Mouse (Mus musculus) retina, postnatal 1 day (tissue): ENCODE data around the gene Nphs1.
"Not testable (repeated sequence)": the region's sequence is repeated elsewhere in the genome, so short reads cannot be mapped to it uniquely, and the experiment has no call there.

Source experiments
- DNase-seq: peaks from one replicate; pipeline ENCODE4 v3.0.0-alpha.2; 2012

Nphs1 gene

DNA sequence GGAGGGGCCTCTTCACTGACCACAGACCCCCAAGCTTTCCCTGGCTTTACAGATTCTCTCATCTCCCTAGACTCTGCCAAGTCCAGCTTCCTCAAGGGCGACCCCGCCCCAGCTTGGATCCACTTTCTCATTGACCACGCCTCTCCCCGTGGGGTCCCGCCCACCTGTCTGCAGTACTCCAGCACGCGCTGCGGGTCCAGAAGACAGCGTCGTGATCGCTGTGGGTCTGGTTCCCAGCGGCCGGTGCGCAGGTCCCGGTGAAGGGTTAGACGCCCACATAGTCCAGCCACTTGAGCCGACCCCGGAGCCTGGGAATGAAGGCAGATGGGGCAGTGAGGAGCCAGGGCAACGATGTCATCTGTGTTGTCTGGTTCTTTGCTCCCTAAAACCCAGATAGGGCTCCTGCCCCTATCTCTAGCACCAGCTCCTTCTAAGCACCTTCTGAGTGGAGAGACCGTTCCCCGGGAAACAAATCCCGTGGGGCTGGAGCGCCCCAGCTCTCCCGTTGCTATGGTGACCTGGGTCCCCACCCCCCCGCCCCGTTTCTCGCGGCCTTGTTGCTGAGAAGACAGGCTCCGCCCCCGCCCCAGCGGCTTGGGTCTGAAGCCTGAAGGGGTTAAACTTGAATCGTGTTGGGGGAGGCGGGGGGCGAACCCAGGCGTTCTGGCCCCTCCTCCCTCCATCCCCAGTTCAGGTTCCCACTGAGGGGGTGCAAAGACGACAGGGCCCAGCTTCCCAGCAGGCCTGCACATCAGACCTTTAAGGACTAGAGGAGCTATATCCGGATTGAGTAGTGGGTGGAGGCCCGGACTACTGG lies 13.8 kb upstream of the Nphs1 start:
- DNase-seq, result peak; percentile 83

DNA sequence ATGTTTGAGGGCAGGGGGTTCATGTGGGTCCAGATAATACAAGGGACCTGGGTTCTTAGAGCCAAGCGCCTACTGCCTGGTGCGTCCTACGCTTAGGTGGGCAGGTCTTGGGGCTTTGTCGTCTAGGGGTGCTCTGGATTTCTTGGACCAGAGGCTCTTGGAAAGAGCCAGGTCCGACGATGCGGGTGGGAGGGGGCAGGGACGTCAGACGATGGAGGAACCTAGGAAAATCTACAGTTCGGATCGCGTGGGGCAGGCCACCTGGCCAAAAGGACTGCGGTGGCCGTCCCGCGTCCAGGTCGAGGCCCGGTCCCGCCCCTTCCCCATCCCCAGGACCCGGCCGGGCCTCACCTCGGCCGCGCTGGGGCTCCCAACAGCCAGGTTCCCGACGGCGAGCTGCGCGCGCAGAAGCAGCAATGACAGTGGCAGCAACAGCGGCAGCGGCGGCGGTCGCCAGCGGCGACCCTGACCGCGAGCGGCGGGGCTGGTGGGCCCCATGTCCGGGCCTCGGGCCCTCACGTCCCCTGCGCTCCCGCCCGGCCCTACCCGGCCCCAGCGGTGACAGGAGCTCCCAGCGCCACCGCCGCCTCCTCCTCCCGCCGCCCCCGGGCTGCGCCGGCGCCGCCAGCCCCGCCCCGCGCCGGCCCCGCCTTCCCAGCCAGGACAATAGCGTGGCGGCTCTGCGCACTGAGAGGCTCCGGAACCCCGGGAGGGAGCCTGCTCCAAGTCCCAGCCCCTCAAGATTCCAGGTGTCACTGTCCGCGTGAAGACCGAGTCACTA lies 13.0 kb upstream of the Nphs1 start, which contains the start of gene Aplp1:
Gene Aplp1, minus strand, starts transcription at position 565 of the 781 bp plus-strand sequence.
- DNase-seq, result peak; percentile 79

DNA sequence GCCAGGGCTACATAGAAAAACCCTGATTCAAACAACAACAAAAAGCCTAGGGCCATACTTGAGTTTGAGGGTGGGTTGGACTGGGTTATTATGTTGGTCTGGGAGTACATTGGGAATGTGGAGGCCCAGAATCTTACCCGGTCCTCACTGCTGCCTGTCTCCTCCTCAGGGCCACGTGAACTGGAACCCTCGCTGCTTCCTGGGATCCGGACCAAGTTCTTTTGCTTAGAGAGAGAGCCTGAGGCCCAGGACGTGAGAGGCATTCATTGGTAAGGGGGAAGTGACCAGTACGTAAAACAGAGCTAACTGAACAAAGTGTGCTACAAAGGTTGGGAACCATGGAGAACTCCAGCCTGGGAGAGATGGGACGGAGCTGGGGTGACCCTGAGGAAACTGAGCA lies 7.9 kb upstream of the Nphs1 start:
- no peak for DNase-seq

DNA sequence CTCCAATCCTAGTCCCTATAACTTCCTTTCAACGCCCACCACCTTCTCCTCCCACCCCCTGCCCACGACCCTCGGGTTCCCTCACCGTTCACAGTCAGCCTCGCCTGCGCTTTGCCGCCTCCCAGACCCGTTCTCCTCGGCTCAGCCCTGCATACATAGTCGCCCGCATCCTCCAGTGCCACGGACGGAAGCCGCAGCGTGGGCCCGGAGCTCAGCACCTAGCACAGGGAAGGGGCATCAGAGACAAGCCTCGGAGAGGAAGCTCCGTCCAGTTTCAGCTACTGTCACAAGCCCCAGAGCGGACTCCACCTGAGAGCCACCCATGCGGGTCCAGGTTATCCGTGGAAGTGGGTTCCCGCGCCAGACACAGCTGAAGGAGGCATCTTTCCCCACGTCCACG lies 4.8 kb upstream of the Nphs1 start:
- DNase-seq, result no peak

DNA sequence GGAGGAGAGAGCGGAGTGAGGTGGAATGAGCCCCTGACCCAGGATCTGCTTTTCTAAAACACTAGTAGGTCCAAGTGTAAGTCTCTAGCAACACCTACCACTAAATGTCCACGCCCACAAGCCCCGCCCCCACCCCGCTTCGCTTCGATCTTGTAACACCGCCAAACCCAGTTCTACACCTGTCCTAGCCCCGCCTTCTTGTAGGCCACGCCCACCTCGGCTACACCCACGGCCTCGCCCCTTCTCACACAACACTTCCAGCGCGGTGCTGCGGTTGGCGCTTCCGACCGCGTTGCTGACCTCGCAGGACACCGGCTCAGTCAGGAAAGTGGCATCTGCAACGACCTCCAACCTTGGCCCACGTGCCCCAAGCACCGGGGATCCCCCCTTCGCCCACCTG lies 4.3 kb upstream of the Nphs1 start:
- DNase-seq, result peak; percentile 18

DNA sequence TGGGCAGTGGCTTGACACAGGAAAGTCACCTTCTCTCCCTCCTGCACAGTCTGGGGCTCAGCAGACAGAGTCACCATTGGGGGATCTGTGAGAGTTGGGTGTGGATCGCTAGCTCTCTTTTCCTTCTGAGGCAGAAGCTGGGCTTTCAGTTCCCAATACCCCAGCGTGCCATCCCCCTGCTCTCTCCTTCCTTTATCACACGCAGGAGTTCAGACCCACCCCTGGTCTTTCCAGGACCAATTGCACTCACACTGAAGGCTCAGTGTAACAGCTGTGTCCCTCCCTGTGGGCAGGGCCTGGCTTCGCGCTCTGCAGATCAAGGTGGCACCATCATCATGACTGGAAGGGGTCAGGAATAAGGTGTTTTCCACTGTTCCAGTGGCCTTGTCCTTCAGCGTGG lies 3.9 kb upstream of the Nphs1 start:
- DNase-seq, result no peak

DNA sequence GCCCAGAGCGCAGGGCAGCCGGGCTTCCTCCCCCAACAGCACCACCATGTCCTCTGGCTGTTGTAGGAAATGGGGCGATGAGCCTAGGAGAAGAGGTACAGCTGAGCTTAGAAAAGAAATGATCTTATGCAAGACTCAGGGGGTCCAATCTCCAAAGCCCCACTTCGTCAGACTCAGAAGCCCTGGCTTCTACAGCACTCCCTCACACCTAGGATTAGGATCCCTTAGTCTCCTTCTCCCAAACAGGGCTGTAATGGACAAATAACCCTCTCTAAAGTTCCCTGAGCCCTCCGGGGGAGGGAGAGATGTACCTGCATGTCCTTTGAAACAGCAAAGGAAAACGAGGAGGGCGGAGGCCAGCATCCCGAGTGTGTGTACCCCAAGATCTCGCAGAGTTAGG lies 1.6 kb upstream of the Nphs1 start:
- DNase-seq, result no peak

DNA sequence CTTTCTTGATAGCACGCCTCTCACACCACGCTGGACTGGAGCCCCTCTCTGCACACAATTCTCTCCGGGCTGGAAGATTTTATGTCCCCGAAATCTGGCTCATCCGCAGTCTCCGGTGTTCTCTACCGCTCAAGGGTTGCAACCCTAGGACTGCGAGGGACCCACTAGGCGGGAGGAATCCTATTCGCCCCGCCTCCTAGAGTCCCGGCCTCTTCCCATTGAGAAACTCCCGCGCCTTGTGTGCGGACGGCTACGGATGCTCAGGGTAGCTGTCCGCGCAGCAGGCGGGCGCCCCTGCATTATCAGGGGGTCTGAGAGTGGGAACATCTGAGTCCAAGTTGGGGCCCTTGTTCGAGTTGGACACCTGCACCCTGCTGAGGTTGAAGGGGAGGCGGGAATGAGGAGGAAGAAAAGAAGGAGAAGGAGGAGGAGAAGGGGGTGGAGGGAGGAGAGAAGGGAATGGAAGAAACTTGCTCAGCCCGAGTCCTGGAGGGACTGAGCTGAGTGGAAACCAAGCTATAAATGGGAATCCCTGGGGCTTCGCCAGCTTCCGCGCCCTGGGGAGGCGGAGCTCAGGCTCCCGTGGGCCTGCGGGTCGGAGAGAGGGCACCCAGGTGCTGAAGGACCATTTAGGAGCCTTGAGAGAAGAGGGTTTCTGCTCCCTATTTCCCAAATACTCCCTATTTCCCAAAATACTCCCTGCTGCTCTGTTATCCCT lies 1.0 kb upstream of the Nphs1 start:
- DNase-seq, result peak; percentile 51

DNA sequence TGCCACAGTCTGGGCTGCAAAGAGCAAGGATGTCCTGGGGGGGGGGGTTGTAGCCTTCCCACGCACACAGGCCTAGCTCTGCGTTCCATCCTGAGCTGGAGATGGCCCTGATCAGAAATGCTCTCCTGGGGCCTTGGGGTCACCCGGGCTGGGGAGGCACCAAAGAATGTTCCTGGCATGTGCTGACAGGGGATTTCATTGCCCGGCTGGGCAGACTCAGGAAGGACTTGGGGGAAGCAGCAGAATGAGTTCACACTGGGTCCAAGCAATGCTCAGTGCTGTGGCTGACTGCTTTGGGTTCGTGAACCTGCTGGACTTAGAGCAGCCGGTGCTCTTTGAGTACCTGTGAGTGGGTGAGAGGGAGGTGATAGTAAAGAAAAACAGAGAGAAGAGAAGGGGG lies 1.4 kb downstream of the Nphs1 start:
- no peak for DNase-seq

DNA sequence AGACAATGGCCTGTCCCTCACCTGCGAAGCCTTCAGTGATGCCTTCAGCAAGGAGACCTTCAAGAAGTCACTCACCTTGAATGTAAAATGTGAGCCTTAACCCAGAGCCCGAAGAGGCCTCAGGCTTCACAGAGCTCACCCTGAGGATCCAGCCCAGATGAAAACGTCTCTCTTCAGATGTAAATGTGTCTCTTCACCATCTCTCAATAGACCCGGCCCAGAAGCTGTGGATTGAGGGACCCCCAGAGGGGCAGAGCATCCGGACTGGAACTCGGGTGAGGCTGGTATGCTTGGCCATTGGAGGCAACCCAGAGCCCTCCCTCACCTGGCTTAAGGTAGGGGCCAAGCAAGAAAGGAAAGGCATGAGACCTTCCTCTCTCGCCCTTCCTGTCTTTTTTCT lies 5.5 kb downstream of the Nphs1 start:
- DNase-seq, result no peak

DNA sequence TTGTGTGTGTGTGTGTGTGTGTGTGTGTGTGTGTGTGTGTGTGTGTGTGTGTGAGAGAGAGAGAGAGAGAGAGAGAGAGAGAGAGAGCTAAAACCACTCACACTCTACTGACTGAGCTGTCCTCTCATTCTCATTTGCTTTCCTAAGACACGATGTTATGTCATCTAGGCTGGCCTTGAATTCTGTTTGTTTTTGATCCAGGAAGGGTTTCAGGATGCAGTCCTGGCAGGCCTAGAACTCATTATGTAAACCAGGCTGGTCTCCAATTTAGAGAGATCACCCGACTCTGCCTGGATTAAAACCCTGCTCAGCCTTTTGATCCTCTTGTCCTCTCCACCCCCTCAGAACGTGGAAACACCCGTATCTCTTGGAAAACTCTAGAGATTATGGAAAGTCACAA lies 5.9 kb downstream of the Nphs1 start:
- no peak for DNase-seq

DNA sequence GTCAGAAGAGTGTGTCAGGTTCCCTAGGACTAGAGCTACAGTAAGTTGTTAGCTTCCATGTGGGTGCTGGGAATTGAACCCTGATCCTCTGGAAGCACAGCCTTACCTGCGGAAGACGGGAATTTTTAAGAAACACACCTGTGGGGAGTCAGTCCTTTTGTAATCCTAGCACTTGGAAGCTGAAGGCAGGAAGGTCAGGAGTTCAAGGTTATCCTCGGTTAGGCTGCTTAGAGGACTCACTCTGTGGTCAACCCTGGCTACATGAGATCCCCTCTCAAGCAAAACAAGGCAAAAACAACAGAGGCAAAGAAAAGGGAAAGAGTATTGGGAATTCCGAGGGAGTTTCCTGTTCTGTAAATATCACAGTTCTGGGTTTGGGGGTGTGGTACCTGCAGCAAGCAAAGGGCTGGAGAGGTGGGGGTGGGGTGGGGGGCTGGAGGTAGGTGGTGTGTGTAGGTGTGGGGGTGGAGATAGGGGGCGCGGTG lies 6.7 kb downstream of the Nphs1 start:
- DNase-seq, result no peak

DNA sequence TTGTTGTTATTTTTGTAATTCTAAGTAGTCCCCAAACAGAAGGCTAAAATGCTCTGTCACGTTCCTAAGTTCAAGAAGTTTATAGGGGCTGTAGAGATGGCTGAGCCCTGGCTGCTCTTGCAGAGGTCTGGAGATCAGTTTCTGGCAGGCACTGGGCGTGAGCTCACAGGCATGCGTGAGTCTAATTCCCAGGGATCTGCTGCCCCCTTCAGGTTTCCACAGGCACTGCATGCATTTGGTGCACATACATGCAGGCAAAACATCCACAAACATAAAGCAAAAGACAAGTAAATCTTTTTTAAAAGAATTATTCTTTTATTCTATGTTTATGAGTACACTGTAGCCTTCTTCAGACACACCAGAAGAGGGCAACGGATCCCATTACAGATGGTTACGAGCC lies 14.3 kb downstream of the Nphs1 start:
- DNase-seq, result peak; percentile 60

DNA sequence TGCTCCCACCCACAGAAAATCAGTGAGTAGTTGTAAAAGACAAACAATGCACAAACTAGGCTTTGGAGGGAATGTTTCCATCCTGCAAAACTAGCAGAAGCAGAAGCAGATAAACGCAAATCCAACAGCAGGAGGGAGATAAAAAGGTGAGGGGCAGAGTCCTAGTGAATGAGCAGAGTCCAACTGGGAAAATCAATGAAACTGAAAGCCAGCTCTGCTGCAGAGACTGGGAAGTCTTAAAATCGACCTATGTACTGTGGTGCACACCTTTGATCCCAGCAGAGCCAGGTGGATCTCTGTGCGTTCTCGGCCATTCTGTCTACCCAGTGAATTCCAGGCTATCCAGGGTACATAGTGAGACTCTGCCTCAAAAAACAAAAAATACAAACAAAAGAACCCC lies 16.9 kb downstream of the Nphs1 start:
- DNase-seq, result no peak

DNA sequence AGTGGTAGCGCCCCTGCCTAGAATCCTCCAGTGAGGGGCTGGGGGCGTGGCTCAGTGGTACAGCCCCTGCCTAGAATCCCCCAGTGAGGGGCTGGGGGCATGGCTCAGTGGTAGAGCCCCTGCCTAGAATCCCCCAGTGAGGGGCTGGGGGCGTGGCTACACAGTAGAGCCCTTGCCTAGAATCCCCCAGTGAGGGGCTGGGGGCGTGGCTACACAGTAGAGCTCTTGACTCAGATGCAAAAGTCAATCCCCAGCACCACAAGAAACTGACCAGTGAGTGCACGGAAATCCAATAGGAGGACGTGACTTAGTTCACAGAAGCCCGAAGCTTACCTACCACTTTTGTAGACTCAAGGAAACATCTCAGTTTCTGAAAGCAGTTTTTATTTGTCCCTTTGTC lies 18.0 kb downstream of the Nphs1 start:
- not testable (repeated sequence) for DNase-seq

DNA sequence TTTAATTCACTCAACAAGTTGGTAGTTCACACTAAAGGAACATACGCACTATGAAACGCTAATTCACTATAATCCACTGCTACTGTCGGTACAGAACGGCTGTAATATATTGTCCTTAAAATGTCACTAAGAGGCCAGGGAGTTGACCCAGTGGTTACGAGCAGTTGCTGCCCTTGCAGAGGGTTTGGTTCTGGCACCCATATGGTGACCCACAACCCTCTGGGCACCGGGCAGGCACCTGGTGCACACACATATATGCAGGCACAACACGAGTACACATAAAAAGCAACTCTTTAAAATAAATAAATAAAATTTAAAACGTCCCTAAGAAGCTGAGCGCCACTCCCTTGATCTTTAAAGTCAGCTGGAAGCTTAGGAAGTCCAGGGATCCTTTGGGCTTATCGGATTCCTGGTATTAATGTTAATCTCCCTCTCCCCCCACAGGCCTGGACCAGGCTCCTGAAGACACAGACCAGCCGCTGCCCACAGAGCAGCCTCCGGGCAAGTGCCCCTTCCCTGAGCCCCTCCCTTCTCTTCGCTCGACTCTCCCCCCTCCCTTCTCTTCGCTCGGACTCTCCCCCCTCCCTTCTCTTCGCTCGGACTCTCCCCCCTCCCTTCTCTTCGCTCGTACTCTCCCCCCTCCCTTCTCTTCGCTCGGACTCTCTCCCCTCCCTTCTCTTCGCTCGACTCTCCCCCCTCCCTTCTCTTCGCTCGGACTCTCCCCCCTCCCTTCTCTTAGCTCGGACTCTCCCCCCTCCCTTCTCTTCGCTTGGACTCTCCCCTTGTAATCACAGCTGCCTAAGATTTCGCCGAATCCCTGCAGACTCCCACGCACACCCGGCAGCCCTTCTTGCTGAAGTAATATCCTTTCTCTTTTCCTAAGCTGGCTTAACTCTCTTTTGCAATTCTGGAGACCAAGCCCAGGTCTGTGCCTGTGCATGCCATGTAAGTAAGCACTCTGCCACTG lies 19.6 kb downstream of the Nphs1 start:
- DNase-seq, result peak; percentile 88

DNA sequence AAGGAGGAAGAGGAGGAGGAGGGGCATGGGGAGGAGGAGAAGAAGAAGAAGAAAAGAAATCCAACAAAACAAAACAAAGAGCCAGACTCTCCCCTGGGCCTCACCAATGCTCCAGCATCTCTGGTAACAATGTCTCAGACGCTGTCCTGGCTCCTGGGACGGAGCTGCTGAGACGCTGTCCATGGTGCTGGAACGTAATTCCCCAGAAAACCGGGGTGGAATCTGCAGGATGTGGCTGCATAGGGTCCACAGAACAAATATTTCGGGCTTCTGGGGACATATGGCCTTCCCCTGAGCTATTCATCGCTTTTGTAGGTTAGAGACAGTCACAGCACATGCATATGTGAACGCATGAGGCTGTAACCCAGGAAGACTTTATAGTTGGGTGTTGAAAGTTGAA lies 26.1 kb downstream of the Nphs1 start:
- DNase-seq, result peak; percentile 46

DNA sequence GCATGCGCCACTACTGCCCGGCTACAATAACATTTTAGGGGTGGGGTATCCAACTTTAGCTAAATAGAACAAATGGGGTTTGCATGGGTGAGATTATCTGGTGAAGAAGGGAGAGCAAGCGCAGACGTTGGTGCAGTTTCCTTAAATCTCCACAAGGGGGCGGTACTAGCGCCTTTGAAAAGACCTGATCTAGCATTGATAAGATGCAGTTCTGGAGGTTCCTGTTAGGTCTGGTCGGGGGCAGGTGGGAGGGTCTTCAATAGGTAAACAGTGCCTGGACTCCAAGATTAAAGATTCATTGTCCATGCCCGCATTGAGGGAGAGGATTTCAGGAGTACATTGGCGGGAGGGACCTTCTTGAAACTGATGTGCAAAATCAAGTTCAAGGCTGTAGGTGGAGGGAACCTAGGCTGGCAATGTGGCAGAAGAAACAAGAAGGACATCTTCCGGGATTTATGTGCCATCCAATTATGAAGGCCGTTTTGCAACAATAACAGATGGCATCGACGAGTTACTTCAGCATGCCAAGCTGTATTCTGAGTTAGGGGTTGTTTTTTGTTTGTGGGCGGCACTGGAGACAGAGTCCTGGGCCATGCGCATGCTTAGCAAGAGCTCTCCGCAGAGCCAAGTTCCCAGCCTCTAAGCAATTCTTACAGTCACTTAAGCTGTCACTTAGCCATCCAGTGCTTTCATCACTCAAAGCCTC lies 32.3 kb downstream of the Nphs1 start:
- DNase-seq, result peak; percentile 74

DNA sequence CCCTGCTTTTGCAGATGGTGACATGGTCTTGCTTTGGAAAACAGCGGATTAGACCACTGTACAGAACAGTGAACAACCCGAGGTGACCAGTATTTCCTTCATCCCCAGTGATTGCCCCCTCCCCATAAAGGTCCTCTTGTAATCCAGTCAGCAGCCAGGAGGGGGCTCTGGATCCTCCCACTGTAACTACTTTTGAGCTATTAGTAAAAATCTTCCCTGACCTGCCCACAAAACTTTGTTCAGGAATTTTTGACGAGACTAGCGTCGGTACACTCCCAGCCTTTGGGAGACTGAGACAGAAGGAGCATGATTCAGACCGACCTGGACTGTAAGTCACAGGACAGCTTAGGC lies 32.8 kb downstream of the Nphs1 start:
- peak; percentile 30 for DNase-seq

DNA sequence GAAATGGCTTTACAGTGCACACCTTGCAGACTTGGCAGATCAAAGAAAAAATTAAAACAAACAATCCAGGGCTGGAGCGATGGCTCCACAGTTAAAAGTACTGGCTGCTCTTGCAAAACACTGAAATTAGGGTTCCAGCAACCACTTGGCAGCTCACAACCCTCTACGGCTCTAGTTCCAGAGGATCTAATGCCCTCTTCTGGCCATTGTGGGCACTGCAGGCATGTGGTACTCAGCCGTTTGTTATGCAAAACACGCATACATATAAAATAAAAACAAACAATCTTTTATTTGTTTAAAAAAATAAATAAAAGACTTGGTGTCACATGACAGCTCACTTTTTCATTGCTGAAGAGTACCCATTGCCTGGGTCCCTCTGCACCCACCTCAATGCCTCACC lies 34.6 kb downstream of the Nphs1 start:
- peak; percentile 77 for DNase-seq

DNA sequence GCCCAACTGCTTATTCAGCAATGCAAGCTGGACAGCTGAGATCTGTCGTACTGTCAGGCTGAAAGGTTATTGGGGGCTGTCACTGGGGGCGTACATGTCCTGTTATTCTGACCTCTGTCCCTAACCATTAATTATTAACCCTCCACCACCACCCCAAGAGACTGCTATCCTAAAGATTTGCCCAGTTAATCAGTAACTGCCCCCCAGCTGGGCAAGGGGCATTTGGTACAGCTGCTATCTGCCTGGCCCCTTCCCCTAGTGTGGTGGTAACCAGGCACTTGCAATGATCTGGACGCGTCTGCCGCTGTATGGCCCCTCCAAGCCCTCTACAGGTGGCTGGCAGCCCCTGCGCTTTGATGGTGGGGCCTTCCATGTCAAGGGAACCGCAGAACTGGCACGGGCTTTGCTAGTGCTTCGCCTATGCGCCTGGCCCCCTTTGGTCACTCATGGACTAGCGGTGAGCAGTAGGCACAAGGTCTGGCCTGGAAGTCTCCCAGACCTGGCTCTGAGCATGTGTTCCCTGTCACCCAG lies 35.4 kb downstream of the Nphs1 start, which contains the start of gene Prodh2:
Gene Prodh2, plus strand, starts transcription at position 222 of the 531 bp plus-strand sequence.
- no peak for DNase-seq
